Comparison of ENCODE assay signal across 9 mouse cellular contexts in genomic region chr9:62513492-62514133, GRCm38 (mm10). TPM values are rescaled to one million over a fixed set of nuclear protein-coding genes. Genes with fewer than 3 reads are reported as not detected.
DNase-seq lines count a peak whose midpoint lies in the region; ATAC-seq and TF ChIP-seq lines count a peak whose summit lies in the region.
"Had no signal": no experiment of that assay in that cellular context is flagged by ENCODE, and none has a peak within 500 bp of the region (broad histone marks: within the 10 kb centered on the region; RNA-seq: fewer than 3 reads in every experiment).

No protein-coding gene starts in this region.

- intact Hi-C loops in gastrocnemius, postnatal 36 days (cut with DNase I) = no loop called here

- WGBS in heart, postnatal 0 days = 51% methylated on average over 10 of the region's 10 CpGs
- WGBS in lung, postnatal 0 days = 18% methylated on average over 10 of the region's 10 CpGs

- peak; percentile 47 for DNase-seq in gastrocnemius, postnatal 25 days
- no peak for DNase-seq in gastrocnemius, postnatal 36 days
- peak; percentile 36 for DNase-seq in R1 (ENCODE audit: low read depth, low spot score)
- no peak for DNase-seq in heart, postnatal 0 days (ENCODE audit: low spot score)
- peak; percentile 65 for DNase-seq in lung, postnatal 0 days (ENCODE audit: low spot score)
- DNase-seq in adrenal gland, postnatal 4 days (ENCODE audit: low spot score in 2 of 2) = no peak
- no peak for DNase-seq in T-cell, adult 2 months (ENCODE audit: low spot score)
- no peak for DNase-seq in natural killer cell, adult 2 months (ENCODE audit: low spot score in 2 of 2)
- DNase-seq: thymus, postnatal 4 days had no signal

- TF ChIP-seq EP300 in heart, postnatal 0 days (IDR thresholded peaks at IDR 0.05; ENCODE audit: low read depth) = peak; percentile 34; the same call in 1 of the 2 replicates
- TF ChIP-seq EP300 in lung, postnatal 0 days (IDR thresholded peaks at IDR 0.05) = no peak; the same call in 1 of the 2 replicates

- peak; percentile 19; the same call in 1 of the 2 replicates for ATAC-seq in heart, postnatal 0 days (ENCODE audit: insufficient read depth, low read depth)
- ATAC-seq in lung, postnatal 0 days = peak; percentile 46

- 0 out of 2 replicates have a peak, but pooled peaks cover 7% of the 10 kb centered on the region for H3K4me1 ChIP-seq in heart, postnatal 0 days (ENCODE audit: control insufficient read depth, insufficient read depth)
- peaks cover 10% of the 10 kb centered on the region; the same call in 1 of the 2 replicates for H3K4me1 ChIP-seq in lung, postnatal 0 days (ENCODE audit: insufficient read depth, low read depth, low read length)

- H3K9me3 ChIP-seq in heart, postnatal 0 days (replicated peaks; ENCODE audit: control insufficient read depth, low read length) = no peaks in the 10 kb centered on the region
- no peaks in the 10 kb centered on the region for H3K9me3 ChIP-seq in lung, postnatal 0 days (ENCODE audit: low read length)

- H3K9ac ChIP-seq in heart, postnatal 0 days (replicated peaks; ENCODE audit: low read depth, low read length) = no peak overlapping the region
- no peak overlapping the region for H3K9ac ChIP-seq in lung, postnatal 0 days (replicated peaks; ENCODE audit: low read depth)

- no peak for TF ChIP-seq CTCF in heart, postnatal 0 days (IDR thresholded peaks at IDR 0.05; ENCODE audit: low read depth)
- TF ChIP-seq CTCF in lung, postnatal 0 days (IDR thresholded peaks at IDR 0.05) = no peak

- no peaks in the 10 kb centered on the region for H3K36me3 ChIP-seq in heart, postnatal 0 days (replicated peaks; ENCODE audit: control insufficient read depth, insufficient read depth, low read length)
- no peaks in the 10 kb centered on the region for H3K36me3 ChIP-seq in lung, postnatal 0 days (ENCODE audit: insufficient read depth, low read length)

- H3K4me3 ChIP-seq in heart, postnatal 0 days (ENCODE audit: low read depth, low read length) = no peak overlapping the region
- no peak overlapping the region for H3K4me3 ChIP-seq in lung, postnatal 0 days (ENCODE audit: low read depth, low read length)

- H3K27ac ChIP-seq in heart, postnatal 0 days (ENCODE audit: low read depth) = peak overlapping the region; percentile 63
- peak overlapping the region; percentile 54; the same call in 1 of the 2 replicates for H3K27ac ChIP-seq in lung, postnatal 0 days (ENCODE audit: low read length)

- H3K27me3 ChIP-seq in heart, postnatal 0 days (ENCODE audit: control insufficient read depth, insufficient read depth, low read length) = no peaks in the 10 kb centered on the region
- no peaks in the 10 kb centered on the region for H3K27me3 ChIP-seq in lung, postnatal 0 days (replicated peaks; ENCODE audit: insufficient read depth, low read length)

- H3K4me2 ChIP-seq in heart, postnatal 0 days (ENCODE audit: low read depth, low read length) = no peak overlapping the region
- H3K4me2 ChIP-seq in lung, postnatal 0 days (replicated peaks; ENCODE audit: low read depth, low read length) = no peak overlapping the region

RNA-seq across cellular contexts. Expression of gene Coro2b, which starts 23.2 kb away (rescaled TPM):
- 1 to 10 TPM; 5.1 to 6.5 TPM for total RNA-seq in gastrocnemius, postnatal 25 days (2021)
- total RNA-seq in gastrocnemius, postnatal 36 days (2021) = 1 to 10 TPM; 5.5 to 6.8 TPM
- 9.1 and 45.9 TPM in 2 replicates for total RNA-seq in heart, postnatal 0 days (2014; rRNA removed; ENCODE audit: low replicate concordance)
- polyA plus RNA-seq in heart, postnatal 0 days (2015; fragmentation: Nextera tagmentation; extraction: Ambion mirVana) = 5.1 and 5.5 TPM in 2 replicates
- 13.9 and 15.8 TPM in 2 replicates for polyA plus RNA-seq in lung, postnatal 0 days (2015; fragmentation: Nextera tagmentation; extraction: Ambion mirVana)
- total RNA-seq in adrenal gland, postnatal 4 days (2021) = 10 to 100 TPM; 28.4 to 32.6 TPM

Comparison
In these comparisons a context has a peak if more than half of its experiments do, and no peak if none do; other contexts are left out.
1. DNase-seq: peak in gastrocnemius, postnatal 25 days (single experiment), R1 (single experiment) and lung, postnatal 0 days (single experiment); none in gastrocnemius, postnatal 36 days (0 of 2), heart, postnatal 0 days (single experiment), adrenal gland, postnatal 4 days (0 of 2), T-cell, adult 2 months (single experiment) and natural killer cell, adult 2 months (0 of 2).